Mouse (Mus musculus) embryonic fibroblast, embryonic 13.5 days (primary cell): ENCODE data around the gene Zfp593. TPM values are rescaled to one million over a fixed set of nuclear protein-coding genes. Genes with fewer than 3 reads are reported as not detected.

Source experiments
- H3K27ac ChIP-seq: 2 replicates; pipeline ENCODE4 v1.5.1; 2012; ENCODE audit warnings: low read length, control low read depth, inconsistent platforms; ENCODE audit not compliant: insufficient read depth
- H3K4me1 ChIP-seq: 2 replicates; pipeline ENCODE4 v1.6.1; 2011; ENCODE audit warnings: low read length; ENCODE audit not compliant: control insufficient read depth, insufficient read depth
- H3K4me3 ChIP-seq: 2 replicates; pipeline ENCODE4 v1.5.1; 2011; ENCODE audit warnings: mild to moderate bottlenecking, control low read depth, low read length; ENCODE audit not compliant: insufficient read depth
- CTCF ChIP-seq: IDR thresholded peaks from 2 replicates; pipeline ENCODE4 v1.5.1; 2011; ENCODE audit warnings: mild to moderate bottlenecking, control low read depth, low read length, moderate library complexity, borderline replicate concordance; ENCODE audit not compliant: insufficient read depth
- POLR2A ChIP-seq: IDR thresholded peaks from 2 replicates; pipeline ENCODE4 v1.6.1; 2011; ENCODE audit warnings: low read depth, mild to moderate bottlenecking, control low read depth, low read length, moderate library complexity
- polyA plus RNA-seq: library from polyadenylated mRNA; stranded (reverse); fragments of >200 nt; gene quantifications from 2 replicates; pipeline ENCODE4 v1.2.4, GENCODE M21; 2011; ENCODE audit warnings: low read depth; ENCODE audit not compliant: missing spikeins, insufficient read length

Gene Zfp593
- polyA plus RNA-seq, 1 experiment: 9.5 TPM

GRCm38 (mm10) chr4:134250116-134250929 is 4.9 kb upstream of the Zfp593 start:
- Histone ChIP-seq H3K4me1 (no peaks in the 10 kb centered on the region; the same call in 1 of the 2 replicates), H3K4me3 (no peak overlapping the region; the same call in 1 of the 2 replicates), H3K27ac (no peak overlapping the region)
- no peak for TF ChIP-seq CTCF
- TF ChIP-seq POLR2A: no peak

- Histone ChIP-seq H3K4me3 (peak overlapping the region; percentile 23), H3K4me1 (no peaks in the 10 kb centered on the region; the same call in 1 of the 2 replicates), H3K27ac (no peak overlapping the region)
- TF ChIP-seq CTCF: peak; percentile 74
- no peak for TF ChIP-seq POLR2A
Measured at GRCm38 (mm10) chr4:134249651-134250050, 4.3 kb upstream of the Zfp593 start.

- no peak within 1 kb of the TSS for H3K27ac ChIP-seq
- no peak for TF ChIP-seq CTCF
- TF ChIP-seq POLR2A: no peak
- peak within 1 kb of the TSS; percentile 14; the same call in 1 of the 2 replicates for H3K4me3 ChIP-seq
- no peaks in the 10 kb centered on the region; the same call in 1 of the 2 replicates for H3K4me1 ChIP-seq
Measured at GRCm38 (mm10) chr4:134246719-134247258, 1.4 kb upstream of the Zfp593 start, which contains the start of gene Gm30191. Gene Gm30191 (plus strand): TSS chr4:134246935.

GRCm38 (mm10) chr4:134246256-134246655 is 864 bp upstream of the Zfp593 start:
- no peak overlapping the region for H3K27ac ChIP-seq
- no peak for TF ChIP-seq POLR2A
- no peak for TF ChIP-seq CTCF
- no peak overlapping the region for H3K4me3 ChIP-seq
- H3K4me1 ChIP-seq: no peaks in the 10 kb centered on the region; the same call in 1 of the 2 replicates

- TF ChIP-seq CTCF (no peak), POLR2A (no peak)
- H3K4me3 ChIP-seq: peak within 1 kb of the TSS; percentile 83
- no peak within 1 kb of the TSS for H3K27ac ChIP-seq
- peaks cover 2% of the 10 kb centered on the region; the same call in 1 of the 2 replicates for H3K4me1 ChIP-seq
Measured at GRCm38 (mm10) chr4:134243516-134244250, 1.7 kb downstream of the Zfp593 start, which contains the start of gene E130218I03Rik. Gene E130218I03Rik (plus strand): TSS chr4:134243662.

- H3K27ac ChIP-seq: no peak overlapping the region
- H3K4me3 ChIP-seq: no peak overlapping the region
- TF ChIP-seq CTCF: no peak
- TF ChIP-seq POLR2A: no peak
- peaks cover 3% of the 10 kb centered on the region; the same call in 1 of the 2 replicates for H3K4me1 ChIP-seq
Measured at GRCm38 (mm10) chr4:134238686-134239085, 6.7 kb downstream of the Zfp593 start.

- H3K4me1 ChIP-seq: peaks cover 3% of the 10 kb centered on the region; the same call in 1 of the 2 replicates
- no peak within 1 kb of the TSS for H3K27ac ChIP-seq
- no peak within 1 kb of the TSS for H3K4me3 ChIP-seq
- no peak for TF ChIP-seq CTCF
- no peak for TF ChIP-seq POLR2A
Measured at GRCm38 (mm10) chr4:134238279-134238651, 7.1 kb downstream of the Zfp593 start, which contains the start of gene Cnksr1. Gene Cnksr1 (minus strand): TSS chr4:134238399.

- Histone ChIP-seq H3K4me1 (peaks cover 3% of the 10 kb centered on the region; the same call in 1 of the 2 replicates), H3K4me3 (no peak overlapping the region), H3K27ac (no peak overlapping the region)
- TF ChIP-seq CTCF (no peak), POLR2A (no peak)
Measured at GRCm38 (mm10) chr4:134237582-134238278, 7.7 kb downstream of the Zfp593 start.

- Histone ChIP-seq H3K4me3 (no peak overlapping the region), H3K4me1 (peaks cover 3% of the 10 kb centered on the region; the same call in 1 of the 2 replicates), H3K27ac (no peak overlapping the region)
- TF ChIP-seq CTCF (no peak), POLR2A (no peak)
Measured at GRCm38 (mm10) chr4:134234876-134235275, 10.5 kb downstream of the Zfp593 start.
